Mouse (Mus musculus): ENCODE results near the gene Nufip2. TPM values are rescaled to one million over a fixed set of nuclear protein-coding genes. Genes with fewer than 3 reads are reported as not detected.
"Not testable (repeated sequence)": the region's sequence is repeated elsewhere in the genome, so short reads cannot be mapped to it uniquely, and the experiment has no call there.

Nufip2 gene
- polyA plus RNA-seq (2015; fragmentation: Nextera tagmentation; extraction: Ambion mirVana) = 4.0 and 5.2 TPM in 2 replicates

- Histone ChIP-seq H3K4me3 (replicated peaks) (peak within 1 kb of the TSS; percentile 100), H3K27me3 (no peaks in the 10 kb centered on the region), H3K27ac (peak within 1 kb of the TSS; percentile 99), H3K36me3 (peaks cover 7% of the 10 kb centered on the region), H3K4me2 (peak within 1 kb of the TSS; percentile 60), H3K4me1 (peaks cover 8% of the 10 kb centered on the region), H3K9ac (peak within 1 kb of the TSS; percentile 94), H3K9me3 (replicated peaks) (no peaks in the 10 kb centered on the region)
- WGBS = under 1% methylated on average over 38 of the region's 38 CpGs
- peak; percentile 98 for ATAC-seq (replicated peaks; ENCODE audit: low FRiP score)
These were observed at the start of gene Nufip2 for GRCm38 (mm10) chr11:77685383-77686265. Nufip2 (plus strand) TSS chr11:77686155.

- 74% methylated on average over 9 of the region's 9 CpGs for WGBS
- no peaks in the 10 kb centered on the region for H3K36me3 ChIP-seq
- no peak for ATAC-seq (replicated peaks; ENCODE audit: low FRiP score)
These were observed 44.6 kb upstream of the Nufip2 start for GRCm38 (mm10) chr11:77641390-77641789.

GRCm38 (mm10) chr11:77645481-77645880 lies 40.5 kb upstream of the Nufip2 start:
- no peaks in the 10 kb centered on the region for H3K27me3 ChIP-seq
- no peak for ATAC-seq (replicated peaks; ENCODE audit: low FRiP score)
- H3K27ac ChIP-seq = no peak overlapping the region
- H3K9ac ChIP-seq = no peak overlapping the region
- 76% methylated on average over 4 of the region's 4 CpGs for WGBS
- no peaks in the 10 kb centered on the region for H3K36me3 ChIP-seq
- no peaks in the 10 kb centered on the region for H3K4me1 ChIP-seq
- no peak overlapping the region for H3K4me2 ChIP-seq
- no peak overlapping the region for H3K4me3 ChIP-seq (replicated peaks)
- no peaks in the 10 kb centered on the region for H3K9me3 ChIP-seq (replicated peaks)

More at GRCm38 (mm10) chr11:77641390-77641789, 44.6 kb upstream of the Nufip2 start:
- Histone ChIP-seq H3K9ac (no peak overlapping the region), H3K4me3 (replicated peaks) (no peak overlapping the region), H3K27ac (no peak overlapping the region), H3K4me1 (no peaks in the 10 kb centered on the region), H3K27me3 (no peaks in the 10 kb centered on the region), H3K4me2 (no peak overlapping the region), H3K9me3 (replicated peaks) (no peaks in the 10 kb centered on the region)

GRCm38 (mm10) chr11:77648878-77649277 lies 37.1 kb upstream of the Nufip2 start:
- Histone ChIP-seq H3K27ac (no peak overlapping the region), H3K4me3 (replicated peaks) (no peak overlapping the region), H3K4me1 (no peaks in the 10 kb centered on the region), H3K9me3 (replicated peaks) (no peaks in the 10 kb centered on the region), H3K4me2 (no peak overlapping the region), H3K36me3 (no peaks in the 10 kb centered on the region), H3K27me3 (no peaks in the 10 kb centered on the region), H3K9ac (no peak overlapping the region)
- ATAC-seq (replicated peaks; ENCODE audit: low FRiP score) = no peak
- 64% methylated on average over 7 of the region's 7 CpGs for WGBS

GRCm38 (mm10) chr11:77652484-77652883 lies 33.5 kb upstream of the Nufip2 start:
- WGBS = 57% methylated on average over 6 of the region's 6 CpGs

GRCm38 (mm10) chr11:77653406-77654190 lies 32.4 kb upstream of the Nufip2 start:
- H3K4me1 ChIP-seq; H3K9me3 ChIP-seq (replicated peaks); H3K36me3 ChIP-seq; H3K9ac ChIP-seq; ATAC-seq (replicated peaks; ENCODE audit: low FRiP score); H3K27me3 ChIP-seq; H3K4me2 ChIP-seq; H3K4me3 ChIP-seq (replicated peaks); H3K27ac ChIP-seq: not testable (repeated sequence)
- WGBS = 93% methylated on average over 4 of the region's 4 CpGs

More at GRCm38 (mm10) chr11:77652484-77652883, 33.5 kb upstream of the Nufip2 start:
- Histone ChIP-seq H3K36me3 (no peaks in the 10 kb centered on the region), H3K4me2 (no peak overlapping the region), H3K4me3 (replicated peaks) (no peak overlapping the region), H3K27me3 (no peaks in the 10 kb centered on the region), H3K9me3 (replicated peaks) (no peaks in the 10 kb centered on the region), H3K4me1 (no peaks in the 10 kb centered on the region), H3K27ac (no peak overlapping the region), H3K9ac (no peak overlapping the region)
- no peak for ATAC-seq (replicated peaks; ENCODE audit: low FRiP score)

- ATAC-seq (replicated peaks; ENCODE audit: low FRiP score) = no peak
- Histone ChIP-seq H3K27me3 (no peaks in the 10 kb centered on the region), H3K36me3 (no peaks in the 10 kb centered on the region), H3K9me3 (replicated peaks) (no peaks in the 10 kb centered on the region), H3K4me1 (no peaks in the 10 kb centered on the region), H3K4me2 (no peak overlapping the region), H3K9ac (no peak overlapping the region), H3K4me3 (replicated peaks) (no peak overlapping the region), H3K27ac (no peak overlapping the region)
- 67% methylated on average over 4 of the region's 4 CpGs for WGBS
These were observed 26.0 kb upstream of the Nufip2 start for GRCm38 (mm10) chr11:77659986-77660385.

- H3K27me3 ChIP-seq = no peaks in the 10 kb centered on the region
- no peaks in the 10 kb centered on the region for H3K4me1 ChIP-seq
- no peak overlapping the region for H3K9ac ChIP-seq
- H3K4me3 ChIP-seq (replicated peaks) = no peak overlapping the region
- no peaks in the 10 kb centered on the region for H3K9me3 ChIP-seq (replicated peaks)
- H3K4me2 ChIP-seq = no peak overlapping the region
- H3K27ac ChIP-seq = no peak overlapping the region
- ATAC-seq (replicated peaks; ENCODE audit: low FRiP score) = no peak
- H3K36me3 ChIP-seq = no peaks in the 10 kb centered on the region
- 60% methylated on average over 6 of the region's 6 CpGs for WGBS
These were observed 22.3 kb upstream of the Nufip2 start for GRCm38 (mm10) chr11:77663639-77664038.

GRCm38 (mm10) chr11:77664046-77664445 lies 21.9 kb upstream of the Nufip2 start:
- no peak for ATAC-seq (replicated peaks; ENCODE audit: low FRiP score)
- WGBS = 84% methylated on average over 8 of the region's 8 CpGs

GRCm38 (mm10) chr11:77665384-77665783 lies 20.6 kb upstream of the Nufip2 start:
- not testable (repeated sequence) for H3K36me3 ChIP-seq; H3K9me3 ChIP-seq (replicated peaks); H3K9ac ChIP-seq; H3K27me3 ChIP-seq; H3K4me3 ChIP-seq (replicated peaks); ATAC-seq (replicated peaks; ENCODE audit: low FRiP score); H3K4me1 ChIP-seq; H3K4me2 ChIP-seq; H3K27ac ChIP-seq
- 80% methylated on average over 5 of the region's 5 CpGs for WGBS

More at GRCm38 (mm10) chr11:77664046-77664445, 21.9 kb upstream of the Nufip2 start:
- Histone ChIP-seq H3K4me1 (no peaks in the 10 kb centered on the region), H3K27ac (no peak overlapping the region), H3K27me3 (no peaks in the 10 kb centered on the region), H3K9ac (no peak overlapping the region), H3K9me3 (replicated peaks) (no peaks in the 10 kb centered on the region), H3K4me2 (no peak overlapping the region), H3K4me3 (replicated peaks) (no peak overlapping the region), H3K36me3 (no peaks in the 10 kb centered on the region)

GRCm38 (mm10) chr11:77666766-77667165 lies 19.2 kb upstream of the Nufip2 start:
- not testable (repeated sequence) for ATAC-seq (replicated peaks; ENCODE audit: low FRiP score); H3K4me1 ChIP-seq; H3K9me3 ChIP-seq (replicated peaks); H3K9ac ChIP-seq; H3K27me3 ChIP-seq; H3K27ac ChIP-seq; H3K4me3 ChIP-seq (replicated peaks); H3K36me3 ChIP-seq; H3K4me2 ChIP-seq
- 91% methylated on average over 8 of the region's 8 CpGs for WGBS

- H3K27ac ChIP-seq = no peak overlapping the region
- H3K9me3 ChIP-seq (replicated peaks) = 0 out of 2 replicates have a peak, but pooled peaks cover 6% of the 10 kb centered on the region
- no peak overlapping the region for H3K4me2 ChIP-seq
- H3K4me3 ChIP-seq (replicated peaks) = no peak overlapping the region
- H3K9ac ChIP-seq = no peak overlapping the region
- no peaks in the 10 kb centered on the region for H3K36me3 ChIP-seq
- no peaks in the 10 kb centered on the region for H3K4me1 ChIP-seq
- ATAC-seq (replicated peaks; ENCODE audit: low FRiP score) = no peak
- 90% methylated on average over 2 of the region's 2 CpGs for WGBS
- no peaks in the 10 kb centered on the region for H3K27me3 ChIP-seq
These were observed 13.2 kb upstream of the Nufip2 start for GRCm38 (mm10) chr11:77672746-77673145.
